10 mouse cellular contexts compared by ENCODE assay signal in genomic region chr7:30454259-30454658, GRCm38 (mm10). TPM values are rescaled to one million over a fixed set of nuclear protein-coding genes. Genes with fewer than 3 reads are reported as not detected.
A peak's percentile ranks its signal among the peaks of the same experiment; 100 is the strongest.
DNase-seq lines count a peak whose midpoint lies in the region; ATAC-seq lines count a peak whose summit lies in the region.
"Had no signal": no experiment of that assay in that cellular context is flagged by ENCODE, and none has a peak within 500 bp of the region (broad histone marks: within the 10 kb centered on the region; RNA-seq: fewer than 3 reads in every experiment).

No protein-coding gene starts in this region.

- 0 out of 2 replicates have a peak overlapping the region, but pooled peaks have one; percentile 16 for H3K4me3 ChIP-seq in embryonic facial prominence, embryonic 13.5 days
- H3K4me3 ChIP-seq in embryonic facial prominence, embryonic 10.5 days = no peak overlapping the region
- H3K4me3 ChIP-seq in midbrain, embryonic 15.5 days = no peak overlapping the region
- no peak overlapping the region for H3K4me3 ChIP-seq in midbrain, embryonic 14.5 days (replicated peaks; ENCODE audit: low read depth, low read length)
- H3K4me3 ChIP-seq in liver, embryonic 16.5 days (ENCODE audit: low read depth, low read length) = no peak overlapping the region
- H3K4me3 ChIP-seq: forebrain, embryonic 15.5 days had no signal

- no peak for ATAC-seq in embryonic facial prominence, embryonic 13.5 days (ENCODE audit: insufficient number of reproducible peaks, insufficient read depth, low FRiP score, low TSS enrichment, low read depth)
- no peak for ATAC-seq in midbrain, embryonic 15.5 days (replicated peaks)
- ATAC-seq in midbrain, embryonic 14.5 days (ENCODE audit: low FRiP score, low TSS enrichment) = no peak
- ATAC-seq in liver, embryonic 16.5 days (ENCODE audit: low read depth) = no peak
- ATAC-seq: forebrain, embryonic 15.5 days had no signal

- no peak overlapping the region for H3K27ac ChIP-seq in embryonic facial prominence, embryonic 13.5 days
- no peak overlapping the region for H3K27ac ChIP-seq in embryonic facial prominence, embryonic 10.5 days (replicated peaks)
- H3K27ac ChIP-seq in midbrain, embryonic 15.5 days = no peak overlapping the region
- H3K27ac ChIP-seq in midbrain, embryonic 14.5 days (replicated peaks; ENCODE audit: low read depth, low read length) = no peak overlapping the region
- no peak overlapping the region for H3K27ac ChIP-seq in liver, embryonic 16.5 days (ENCODE audit: low read length)
- H3K27ac ChIP-seq: forebrain, embryonic 15.5 days; macrophage had no signal

- no peak for DNase-seq in embryonic facial prominence, embryonic 10.5 days (ENCODE audit: low spot score)
- DNase-seq in midbrain, embryonic 14.5 days = no peak
- DNase-seq in left cerebral cortex, adult 11 months (ENCODE audit: low spot score) = no peak
- no peak for DNase-seq in left cerebral cortex, postnatal 25 days (ENCODE audit: low spot score in 2 of 2)
- DNase-seq in thymus, postnatal 25 days = no peak

- no peaks in the 10 kb centered on the region for H3K36me3 ChIP-seq in embryonic facial prominence, embryonic 13.5 days
- no peaks in the 10 kb centered on the region for H3K36me3 ChIP-seq in embryonic facial prominence, embryonic 10.5 days (replicated peaks)
- H3K36me3 ChIP-seq in midbrain, embryonic 15.5 days (replicated peaks) = no peaks in the 10 kb centered on the region
- no peaks in the 10 kb centered on the region for H3K36me3 ChIP-seq in midbrain, embryonic 14.5 days (ENCODE audit: control insufficient read depth, insufficient read depth, low read length)
- H3K36me3 ChIP-seq in liver, embryonic 16.5 days (ENCODE audit: control insufficient read depth, insufficient read depth) = no peaks in the 10 kb centered on the region
- H3K36me3 ChIP-seq: forebrain, embryonic 15.5 days had no signal

- no peaks in the 10 kb centered on the region for H3K9me3 ChIP-seq in embryonic facial prominence, embryonic 13.5 days
- H3K9me3 ChIP-seq in embryonic facial prominence, embryonic 10.5 days = no peaks in the 10 kb centered on the region
- H3K9me3 ChIP-seq in midbrain, embryonic 15.5 days = no peaks in the 10 kb centered on the region
- no peaks in the 10 kb centered on the region for H3K9me3 ChIP-seq in midbrain, embryonic 14.5 days (ENCODE audit: control insufficient read depth, low read length)
- H3K9me3 ChIP-seq in liver, embryonic 16.5 days (replicated peaks; ENCODE audit: control insufficient read depth, low read length) = no peaks in the 10 kb centered on the region
- H3K9me3 ChIP-seq: forebrain, embryonic 15.5 days had no signal

- intact Hi-C loops in left cerebral cortex, postnatal 25 days (cut with DNase I) = no loop called here

- H3K4me2 ChIP-seq in embryonic facial prominence, embryonic 13.5 days = no peak overlapping the region
- 0 out of 2 replicates have a peak overlapping the region, but pooled peaks have one; percentile 23 for H3K4me2 ChIP-seq in midbrain, embryonic 15.5 days
- no peak overlapping the region for H3K4me2 ChIP-seq in midbrain, embryonic 14.5 days (ENCODE audit: low read length)
- peak overlapping the region; percentile 41 for H3K4me2 ChIP-seq in liver, embryonic 16.5 days (ENCODE audit: low read depth, low read length)
- H3K4me2 ChIP-seq: forebrain, embryonic 15.5 days had no signal

- WGBS in embryonic facial prominence, embryonic 13.5 days = 6% methylated on average over 6 of the region's 6 CpGs
- 9% methylated on average over 6 of the region's 6 CpGs for WGBS in embryonic facial prominence, embryonic 10.5 days
- 5% methylated on average over 6 of the region's 6 CpGs for WGBS in midbrain, embryonic 15.5 days
- WGBS in midbrain, embryonic 14.5 days = 12% methylated on average over 6 of the region's 6 CpGs
- 11% methylated on average over 6 of the region's 6 CpGs for WGBS in liver, embryonic 16.5 days (ENCODE audit: insufficient replicate concordance)

- no peak overlapping the region for H3K9ac ChIP-seq in embryonic facial prominence, embryonic 13.5 days
- no peak overlapping the region for H3K9ac ChIP-seq in midbrain, embryonic 15.5 days
- H3K9ac ChIP-seq in midbrain, embryonic 14.5 days (replicated peaks; ENCODE audit: low read length) = no peak overlapping the region
- no peak overlapping the region for H3K9ac ChIP-seq in liver, embryonic 16.5 days (ENCODE audit: low read depth, low read length)
- H3K9ac ChIP-seq: forebrain, embryonic 15.5 days had no signal

- H3K27me3 ChIP-seq in embryonic facial prominence, embryonic 13.5 days = peaks cover 97% of the 10 kb centered on the region
- peaks cover 97% of the 10 kb centered on the region for H3K27me3 ChIP-seq in embryonic facial prominence, embryonic 10.5 days (replicated peaks; ENCODE audit: low read depth, poor library complexity, severe bottlenecking)
- H3K27me3 ChIP-seq in midbrain, embryonic 15.5 days (replicated peaks) = peaks cover 65% of the 10 kb centered on the region
- peaks cover 44% of the 10 kb centered on the region for H3K27me3 ChIP-seq in midbrain, embryonic 14.5 days (ENCODE audit: control insufficient read depth, insufficient read depth, low read length)
- H3K27me3 ChIP-seq in liver, embryonic 16.5 days (ENCODE audit: control insufficient read depth, insufficient read depth, low read depth, low read length) = peaks cover 59% of the 10 kb centered on the region

- peaks cover 23% of the 10 kb centered on the region for H3K4me1 ChIP-seq in embryonic facial prominence, embryonic 13.5 days
- H3K4me1 ChIP-seq in embryonic facial prominence, embryonic 10.5 days = peaks cover 26% of the 10 kb centered on the region
- peaks cover 31% of the 10 kb centered on the region for H3K4me1 ChIP-seq in midbrain, embryonic 15.5 days
- peaks cover 24% of the 10 kb centered on the region for H3K4me1 ChIP-seq in midbrain, embryonic 14.5 days (ENCODE audit: control insufficient read depth, insufficient read depth, low read length)
- peaks cover 7% of the 10 kb centered on the region for H3K4me1 ChIP-seq in liver, embryonic 16.5 days (ENCODE audit: control insufficient read depth, low read depth, low read length)

RNA-seq across cellular contexts. Expression of gene Kirrel2, which starts 3.2 kb away (rescaled TPM):
- 0.17 and 0.52 TPM in 2 replicates for polyA plus RNA-seq in embryonic facial prominence, embryonic 13.5 days (2015; fragmentation: Nextera tagmentation; extraction: Ambion mirVana)
- 1.3 and 2.2 TPM in 2 replicates for polyA plus RNA-seq in embryonic facial prominence, embryonic 10.5 days (2016; fragmentation: Nextera tagmentation; extraction: Ambion mirVana)
- 1.3 and 2.7 TPM in 2 replicates for polyA plus RNA-seq in midbrain, embryonic 15.5 days (2015; fragmentation: Nextera tagmentation; extraction: Ambion mirVana)
- polyA plus RNA-seq in midbrain, embryonic 14.5 days (2014; fragmentation: Nextera tagmentation; extraction: Ambion mirVana) = 5.0 and 5.7 TPM in 2 replicates
- polyA plus RNA-seq in liver, embryonic 16.5 days (2015; fragmentation: Nextera tagmentation; extraction: Ambion mirVana) = 0.12 and 0.23 TPM in 2 replicates
- 10 to 100 TPM; 11.4 to 11.7 TPM for total RNA-seq in left cerebral cortex, postnatal 25 days (2021)
- polyA plus RNA-seq: macrophage had no signal

RNA-seq across cellular contexts. Expression of gene Nphs1, which starts 3.9 kb away (rescaled TPM):
- 0.13 and 0.36 TPM in 2 replicates for polyA plus RNA-seq in embryonic facial prominence, embryonic 13.5 days (2015; fragmentation: Nextera tagmentation; extraction: Ambion mirVana)
- 0.15 and 0.63 TPM in 2 replicates for polyA plus RNA-seq in embryonic facial prominence, embryonic 10.5 days (2016; fragmentation: Nextera tagmentation; extraction: Ambion mirVana)
- 0.41 and 0.61 TPM in 2 replicates for polyA plus RNA-seq in midbrain, embryonic 15.5 days (2015; fragmentation: Nextera tagmentation; extraction: Ambion mirVana)
- polyA plus RNA-seq in midbrain, embryonic 14.5 days (2014; fragmentation: Nextera tagmentation; extraction: Ambion mirVana) = 0.74 and 1.4 TPM in 2 replicates
- polyA plus RNA-seq in liver, embryonic 16.5 days (2015; fragmentation: Nextera tagmentation; extraction: Ambion mirVana) = 0.09 and 0.19 TPM in 2 replicates
- total RNA-seq in left cerebral cortex, postnatal 25 days (2021) = 1 to 10 TPM in 1 of 2 experiments, under 1 TPM in 1; 0.78 to 1.5 TPM
- polyA plus RNA-seq: macrophage had no signal

RNA-seq across cellular contexts. Expression of gene Aplp1, which starts 8.9 kb away (rescaled TPM):
- 53.4 and 54.1 TPM in 2 replicates for polyA plus RNA-seq in embryonic facial prominence, embryonic 13.5 days (2015; fragmentation: Nextera tagmentation; extraction: Ambion mirVana)
- polyA plus RNA-seq in embryonic facial prominence, embryonic 10.5 days (2016; fragmentation: Nextera tagmentation; extraction: Ambion mirVana) = 28.6 and 32.3 TPM in 2 replicates
- polyA plus RNA-seq in midbrain, embryonic 15.5 days (2015; fragmentation: Nextera tagmentation; extraction: Ambion mirVana) = 790 and 817 TPM in 2 replicates
- polyA plus RNA-seq in midbrain, embryonic 14.5 days (2014; fragmentation: Nextera tagmentation; extraction: Ambion mirVana) = 662 and 710 TPM in 2 replicates
- polyA plus RNA-seq in liver, embryonic 16.5 days (2015; fragmentation: Nextera tagmentation; extraction: Ambion mirVana) = 4.2 and 4.4 TPM in 2 replicates
- 1,000 to 10,000 TPM; 1,270 to 1,289 TPM for total RNA-seq in left cerebral cortex, postnatal 25 days (2021)

RNA-seq across cellular contexts. Expression of gene Nfkbid, which starts 32.7 kb away (rescaled TPM):
- 1.8 and 2.5 TPM in 2 replicates for polyA plus RNA-seq in embryonic facial prominence, embryonic 13.5 days (2015; fragmentation: Nextera tagmentation; extraction: Ambion mirVana)
- polyA plus RNA-seq in embryonic facial prominence, embryonic 10.5 days (2016; fragmentation: Nextera tagmentation; extraction: Ambion mirVana) = 1.1 and 1.8 TPM in 2 replicates
- 2.4 and 2.8 TPM in 2 replicates for polyA plus RNA-seq in midbrain, embryonic 15.5 days (2015; fragmentation: Nextera tagmentation; extraction: Ambion mirVana)
- polyA plus RNA-seq in midbrain, embryonic 14.5 days (2014; fragmentation: Nextera tagmentation; extraction: Ambion mirVana) = 1.4 and 2.3 TPM in 2 replicates
- 1.4 and 1.7 TPM in 2 replicates for polyA plus RNA-seq in liver, embryonic 16.5 days (2015; fragmentation: Nextera tagmentation; extraction: Ambion mirVana)
- 1 to 10 TPM; 2.6 to 2.7 TPM for total RNA-seq in left cerebral cortex, postnatal 25 days (2021)

RNA-seq across cellular contexts. Expression of gene Hcst, which starts 34.6 kb away (rescaled TPM):
- 0.72 and 0.91 TPM in 2 replicates for polyA plus RNA-seq in embryonic facial prominence, embryonic 13.5 days (2015; fragmentation: Nextera tagmentation; extraction: Ambion mirVana)
- not detected in 2 replicates for polyA plus RNA-seq in embryonic facial prominence, embryonic 10.5 days (2016; fragmentation: Nextera tagmentation; extraction: Ambion mirVana)
- 0.53 and 0.59 TPM in 2 replicates for polyA plus RNA-seq in midbrain, embryonic 15.5 days (2015; fragmentation: Nextera tagmentation; extraction: Ambion mirVana)
- 0.58 TPM in 1 of 2 replicates, not detected in the other for polyA plus RNA-seq in midbrain, embryonic 14.5 days (2014; fragmentation: Nextera tagmentation; extraction: Ambion mirVana)
- 7.2 and 7.8 TPM in 2 replicates for polyA plus RNA-seq in liver, embryonic 16.5 days (2015; fragmentation: Nextera tagmentation; extraction: Ambion mirVana)
- 1 to 10 TPM in 1 of 2 experiments, not detected in 1; 1.2 TPM for total RNA-seq in left cerebral cortex, postnatal 25 days (2021)
- polyA plus RNA-seq: forebrain, embryonic 15.5 days had no signal

Comparison
In these comparisons a context has a peak if more than half of its experiments do, and no peak if none do; other contexts are left out.
1. H3K4me2 ChIP-seq: peak in midbrain, embryonic 15.5 days (single experiment) and liver, embryonic 16.5 days (single experiment); none in embryonic facial prominence, embryonic 13.5 days (single experiment) and midbrain, embryonic 14.5 days (single experiment).
2. RNA of gene Aplp1, which starts 8.9 kb away (polyA plus RNA-seq): 790 to 817 TPM in midbrain, embryonic 15.5 days and 662 to 710 TPM in midbrain, embryonic 14.5 days; 53.4 to 54.1 TPM in embryonic facial prominence, embryonic 13.5 days, 28.6 to 32.3 TPM in embryonic facial prominence, embryonic 10.5 days and 4.2 to 4.4 TPM in liver, embryonic 16.5 days; every median in the first group is over 10 times any median in the second.